Mouse (Mus musculus): ENCODE measurements around the gene Egr4.

The Egr4 gene

GRCm38 (mm10) chr6:85513531-85513910 lies at the start of gene Egr4:
Egr4 (minus strand) TSS chr6:85513589.
- DNase-seq (ENCODE audit: low spot score in 2 of 2): peak in 1 of 2 experiments; percentile 62

GRCm38 (mm10) chr6:85562374-85562773 lies 49.0 kb upstream of the Egr4 start:
- DNase-seq (ENCODE audit: low spot score in 2 of 2): no peak

- no peak for DNase-seq (ENCODE audit: low spot score in 2 of 2)
These were observed 34.3 kb upstream of the Egr4 start for GRCm38 (mm10) chr6:85547642-85548041.

GRCm38 (mm10) chr6:85544251-85544881 lies 31.0 kb upstream of the Egr4 start:
- DNase-seq (ENCODE audit: low spot score in 2 of 2): peak in 1 of 2 experiments; percentile 70

- DNase-seq (ENCODE audit: low spot score in 2 of 2): no peak
These were observed 30.2 kb upstream of the Egr4 start for GRCm38 (mm10) chr6:85543351-85544175.

- DNase-seq (ENCODE audit: low spot score in 2 of 2): no peak
These were observed 9.4 kb upstream of the Egr4 start for GRCm38 (mm10) chr6:85522825-85523224.

GRCm38 (mm10) chr6:85522026-85522425 lies 8.6 kb upstream of the Egr4 start:
- no peak for DNase-seq (ENCODE audit: low spot score in 2 of 2)

- peak in 1 of 2 experiments; percentile 60 for DNase-seq (ENCODE audit: low spot score in 2 of 2)
These were observed 4.8 kb upstream of the Egr4 start for GRCm38 (mm10) chr6:85518091-85518693.

GRCm38 (mm10) chr6:85515941-85516340 lies 2.6 kb upstream of the Egr4 start:
- DNase-seq (ENCODE audit: low spot score in 2 of 2): peak; percentile 43 to 91

- DNase-seq (ENCODE audit: low spot score in 2 of 2): peak in 1 of 2 experiments; percentile 10
These were observed 535 bp downstream of the Egr4 start for GRCm38 (mm10) chr6:85512577-85513530.

- no peak for DNase-seq (ENCODE audit: low spot score in 2 of 2)
These were observed 1.3 kb downstream of the Egr4 start for GRCm38 (mm10) chr6:85512056-85512440.

- peak in 1 of 2 experiments; percentile 17 for DNase-seq (ENCODE audit: low spot score in 2 of 2)
These were observed 1.9 kb downstream of the Egr4 start for GRCm38 (mm10) chr6:85511286-85512055.

- DNase-seq (ENCODE audit: low spot score in 2 of 2): peak; percentile 37 to 76
These were observed 2.9 kb downstream of the Egr4 start for GRCm38 (mm10) chr6:85510476-85510875.

GRCm38 (mm10) chr6:85508602-85509001 lies 4.8 kb downstream of the Egr4 start:
- DNase-seq (ENCODE audit: low spot score in 2 of 2): no peak

- DNase-seq (ENCODE audit: low spot score in 2 of 2): no peak
These were observed 8.5 kb downstream of the Egr4 start for GRCm38 (mm10) chr6:85504908-85505307.

GRCm38 (mm10) chr6:85502911-85503250 lies 10.5 kb downstream of the Egr4 start, which contains the start of gene Fbxo41:
Fbxo41 (minus strand) TSS chr6:85502994.
- peak; percentile 50 to 57 for DNase-seq (ENCODE audit: low spot score in 2 of 2)

- peak in 1 of 2 experiments; percentile 26 for DNase-seq (ENCODE audit: low spot score in 2 of 2)
These were observed 11.1 kb downstream of the Egr4 start for GRCm38 (mm10) chr6:85502103-85502910.

- peak in 1 of 2 experiments; percentile 9 for DNase-seq (ENCODE audit: low spot score in 2 of 2)
These were observed 11.8 kb downstream of the Egr4 start for GRCm38 (mm10) chr6:85501571-85502102.

GRCm38 (mm10) chr6:85500416-85500815 lies 13.0 kb downstream of the Egr4 start:
- no peak for DNase-seq (ENCODE audit: low spot score in 2 of 2)

- no peak for DNase-seq (ENCODE audit: low spot score in 2 of 2)
These were observed 15.2 kb downstream of the Egr4 start for GRCm38 (mm10) chr6:85498147-85498546.
